Mouse (Mus musculus) hindbrain, embryonic 14.5 days (tissue): ENCODE results near the gene Fam129a. TPM values are rescaled to one million over a fixed set of nuclear protein-coding genes. Genes with fewer than 3 reads are reported as not detected.
"Not testable (repeated sequence)": the region's sequence is repeated elsewhere in the genome, so short reads cannot be mapped to it uniquely, and the experiment has no call there.

Experiments
- ATAC-seq: fragments of 200-750 bp; cut with Nextera tagmentation; 2 replicates; pipeline ENCODE4 v1.8.0; 2017; ENCODE audit warnings: moderate number of reproducible peaks, mild to moderate bottlenecking, moderate TSS enrichment, moderate library complexity; ENCODE audit not compliant: low FRiP score
- DNase-seq: peaks from one replicate; pipeline ENCODE4 v3.0.0-alpha.2; 2015; ENCODE audit warnings: low spot score
- H3K27ac ChIP-seq: fragments of 300-500 bp; sonication (generic); 2 replicates; pipeline ENCODE4 v1.5.1; 2014; ENCODE audit warnings: mild to moderate bottlenecking, moderate library complexity
- H3K27me3 ChIP-seq: fragments of 300-500 bp; sonication (generic); 2 replicates; pipeline ENCODE4 v1.6.1; 2014; ENCODE audit warnings: mild to moderate bottlenecking, low read length, mixed read lengths; ENCODE audit not compliant: control insufficient read depth, insufficient read depth
- H3K36me3 ChIP-seq: fragments of 300-500 bp; sonication (generic); replicated peaks from 2 replicates; pipeline ENCODE4 v1.6.1; 2014; ENCODE audit not compliant: control insufficient read depth, insufficient read depth
- H3K4me1 ChIP-seq: fragments of 300-500 bp; sonication (generic); replicated peaks from 2 replicates; pipeline ENCODE4 v1.6.1; 2014; ENCODE audit warnings: antibody characterized with exemption, low read length, mixed read lengths; ENCODE audit not compliant: control insufficient read depth, insufficient read depth
- H3K4me2 ChIP-seq: fragments of 300-500 bp; sonication (generic); replicated peaks from 2 replicates; pipeline ENCODE4 v1.6.1; 2014; ENCODE audit warnings: mild to moderate bottlenecking, moderate library complexity
- H3K4me3 ChIP-seq: fragments of 300-500 bp; sonication (generic); replicated peaks from 2 replicates; pipeline ENCODE4 v1.5.1; 2014; ENCODE audit warnings: mild to moderate bottlenecking, low read length
- H3K9ac ChIP-seq: fragments of 300-500 bp; sonication (generic); 2 replicates; pipeline ENCODE4 v1.6.1; 2014
- H3K9me3 ChIP-seq: fragments of 300-500 bp; sonication (generic); 2 replicates; pipeline ENCODE4 v1.6.1; 2016; ENCODE audit warnings: low read length; ENCODE audit not compliant: control insufficient read depth
- whole genome bisulfite sequencing: fragments of 180-500 bp; shearing (Covaris S2); extraction: QIAGEN DNeasy Blood & Tissue Kit; methylation state at CpG from one replicate; pipeline ENCODE4 v1.1.7; 2014; 5-methylcytosine and 5-hydroxymethylcytosine counted together
- polyA plus RNA-seq: library from polyadenylated mRNA; unstranded; fragments of >200 nt; fragmentation: Nextera tagmentation; extraction: Ambion mirVana; gene quantifications from 2 replicates; pipeline ENCODE4 v1.2.1, GENCODE M21; 2014

The Fam129a gene
- polyA plus RNA-seq, 1 experiment from 2014 or later: 0.99 TPM

- WGBS: 75% methylated on average over 8 of the region's 8 CpGs
- H3K9ac ChIP-seq: no peak overlapping the region
- 0 out of 2 replicates have a peak, but pooled peaks cover 9% of the 10 kb centered on the region for H3K4me1 ChIP-seq
- DNase-seq (no peak), ATAC-seq (no peak)
- no peak overlapping the region for H3K4me2 ChIP-seq
- no peaks in the 10 kb centered on the region for H3K36me3 ChIP-seq
- no peaks in the 10 kb centered on the region for H3K9me3 ChIP-seq
- no peak overlapping the region for H3K27ac ChIP-seq
- H3K4me3 ChIP-seq: no peak overlapping the region
- H3K27me3 ChIP-seq: no peaks in the 10 kb centered on the region
Measured at GRCm38 (mm10) chr1:151596562-151596961, 25.6 kb downstream of the Fam129a start.

GRCm38 (mm10) chr1:151597677-151598297, 26.8 kb downstream of the Fam129a start:
- H3K4me2 ChIP-seq: no peak overlapping the region
- no peaks in the 10 kb centered on the region for H3K27me3 ChIP-seq
- no peak overlapping the region for H3K27ac ChIP-seq
- no peak overlapping the region for H3K4me3 ChIP-seq
- no peaks in the 10 kb centered on the region for H3K9me3 ChIP-seq
- H3K9ac ChIP-seq: no peak overlapping the region
- no peak for ATAC-seq
- no peaks in the 10 kb centered on the region for H3K36me3 ChIP-seq
- H3K4me1 ChIP-seq: no peaks in the 10 kb centered on the region
- DNase-seq: no peak
- WGBS: 83% methylated on average over 6 of the region's 6 CpGs

GRCm38 (mm10) chr1:151598876-151599275, 27.9 kb downstream of the Fam129a start:
- no peak for ATAC-seq
- H3K27ac ChIP-seq: no peak overlapping the region
- H3K4me3 ChIP-seq: no peak overlapping the region
- no peak overlapping the region for H3K9ac ChIP-seq
- H3K36me3 ChIP-seq: no peaks in the 10 kb centered on the region
- WGBS: 95% methylated on average over 2 of the region's 2 CpGs
- H3K27me3 ChIP-seq: no peaks in the 10 kb centered on the region
- no peaks in the 10 kb centered on the region for H3K9me3 ChIP-seq
- no peak for DNase-seq
- H3K4me2 ChIP-seq: no peak overlapping the region
- no peaks in the 10 kb centered on the region for H3K4me1 ChIP-seq

GRCm38 (mm10) chr1:151604328-151604727, 33.3 kb downstream of the Fam129a start:
- H3K27ac ChIP-seq: no peak overlapping the region
- no peaks in the 10 kb centered on the region for H3K36me3 ChIP-seq
- DNase-seq: no peak
- H3K27me3 ChIP-seq: no peaks in the 10 kb centered on the region
- ATAC-seq: no peak
- no peak overlapping the region for H3K9ac ChIP-seq
- no peaks in the 10 kb centered on the region for H3K4me1 ChIP-seq
- H3K4me3 ChIP-seq: no peak overlapping the region
- H3K9me3 ChIP-seq: no peaks in the 10 kb centered on the region
- no peak overlapping the region for H3K4me2 ChIP-seq
- WGBS: 81% methylated on average over 2 of the region's 2 CpGs

- not testable (repeated sequence) for H3K4me3 ChIP-seq, H3K27me3 ChIP-seq, H3K9ac ChIP-seq, ATAC-seq, DNase-seq, H3K36me3 ChIP-seq, H3K4me2 ChIP-seq, H3K4me1 ChIP-seq, H3K9me3 ChIP-seq, H3K27ac ChIP-seq
- WGBS: 85% methylated on average over 3 of the region's 3 CpGs
Measured at GRCm38 (mm10) chr1:151607957-151608356, 37.0 kb downstream of the Fam129a start.

- H3K4me1 ChIP-seq: no peaks in the 10 kb centered on the region
- H3K4me3 ChIP-seq: no peak overlapping the region
- DNase-seq: no peak
- ATAC-seq: no peak
- no peak overlapping the region for H3K4me2 ChIP-seq
- no peaks in the 10 kb centered on the region for H3K27me3 ChIP-seq
- H3K27ac ChIP-seq: no peak overlapping the region
- no peaks in the 10 kb centered on the region for H3K9me3 ChIP-seq
- H3K9ac ChIP-seq: no peak overlapping the region
- no peaks in the 10 kb centered on the region for H3K36me3 ChIP-seq
Measured at GRCm38 (mm10) chr1:151610621-151611020, 39.6 kb downstream of the Fam129a start.

GRCm38 (mm10) chr1:151614320-151614935, 43.4 kb downstream of the Fam129a start:
- no peak overlapping the region for H3K4me2 ChIP-seq
- no peaks in the 10 kb centered on the region for H3K9me3 ChIP-seq
- H3K27me3 ChIP-seq: no peaks in the 10 kb centered on the region
- no peak overlapping the region for H3K9ac ChIP-seq
- H3K4me1 ChIP-seq: no peaks in the 10 kb centered on the region
- no peak overlapping the region for H3K27ac ChIP-seq
- no peak for DNase-seq
- no peaks in the 10 kb centered on the region for H3K36me3 ChIP-seq
- 80% methylated on average over 10 of the region's 10 CpGs for WGBS
- no peak for ATAC-seq
- H3K4me3 ChIP-seq: no peak overlapping the region

- Histone ChIP-seq H3K4me1 (no peaks in the 10 kb centered on the region), H3K36me3 (no peaks in the 10 kb centered on the region), H3K9ac (no peak overlapping the region), H3K27me3 (no peaks in the 10 kb centered on the region), H3K27ac (no peak overlapping the region), H3K4me3 (no peak overlapping the region), H3K9me3 (no peaks in the 10 kb centered on the region), H3K4me2 (no peak overlapping the region)
- no peak for ATAC-seq
- WGBS: 98% methylated on average over 6 of the region's 6 CpGs
- no peak for DNase-seq
Measured at GRCm38 (mm10) chr1:151615625-151616024, 44.6 kb downstream of the Fam129a start.

- Histone ChIP-seq H3K9me3 (no peaks in the 10 kb centered on the region), H3K4me2 (no peak overlapping the region), H3K4me3 (no peak overlapping the region), H3K36me3 (no peaks in the 10 kb centered on the region), H3K9ac (no peak overlapping the region), H3K4me1 (no peaks in the 10 kb centered on the region), H3K27ac (no peak overlapping the region), H3K27me3 (no peaks in the 10 kb centered on the region)
- ATAC-seq: no peak
- 90% methylated on average over 7 of the region's 7 CpGs for WGBS
- DNase-seq: no peak
Measured at GRCm38 (mm10) chr1:151616555-151617205, 45.7 kb downstream of the Fam129a start.
